Mouse (Mus musculus) limb, embryonic 10.5 days (tissue): ENCODE data around the gene Accs. TPM values are rescaled to one million over a fixed set of nuclear protein-coding genes. Genes with fewer than 3 reads are reported as not detected.

ENCODE experiments used
- DNase-seq: peaks from one replicate; pipeline ENCODE4 v3.0.0-alpha.2; 2017; ENCODE audit warnings: low spot score
- H3K27ac ChIP-seq: fragments of 300-500 bp; sonication (generic); 2 replicates; pipeline ENCODE4 v1.5.1; 2016; ENCODE audit warnings: mild to moderate bottlenecking
- H3K27me3 ChIP-seq: fragments of 300-500 bp; sonication (generic); 2 replicates; pipeline ENCODE4 v1.6.1; 2016; ENCODE audit warnings: low read depth, mild to moderate bottlenecking; ENCODE audit not compliant: poor library complexity, severe bottlenecking
- H3K36me3 ChIP-seq: fragments of 300-500 bp; sonication (generic); 2 replicates; pipeline ENCODE4 v1.6.1; 2016; ENCODE audit warnings: mild to moderate bottlenecking, moderate library complexity
- H3K4me1 ChIP-seq: fragments of 300-500 bp; sonication (generic); 2 replicates; pipeline ENCODE4 v1.6.1; 2016
- H3K4me3 ChIP-seq: fragments of 300-500 bp; sonication (generic); 2 replicates; pipeline ENCODE4 v1.5.1; 2016; ENCODE audit warnings: mild to moderate bottlenecking, moderate library complexity
- H3K9me3 ChIP-seq: fragments of 300-500 bp; sonication (generic); replicated peaks from 2 replicates; pipeline ENCODE4 v1.6.1; 2016; ENCODE audit warnings: mild to moderate bottlenecking
- WGBS: fragments of 180-500 bp; shearing (Covaris S2); methylation state at CpG from one replicate; pipeline ENCODE4 v1.1.7; 2016; 5-methylcytosine and 5-hydroxymethylcytosine counted together
- polyA plus RNA-seq: library from polyadenylated mRNA; unstranded; fragments of >200 nt; fragmentation: Nextera tagmentation; extraction: Ambion mirVana; gene quantifications from 2 replicates; pipeline ENCODE4 v1.2.1, GENCODE M21; 2016

Accs gene
- polyA plus RNA-seq = 9.3 and 10.2 TPM in 2 replicates

DNA sequence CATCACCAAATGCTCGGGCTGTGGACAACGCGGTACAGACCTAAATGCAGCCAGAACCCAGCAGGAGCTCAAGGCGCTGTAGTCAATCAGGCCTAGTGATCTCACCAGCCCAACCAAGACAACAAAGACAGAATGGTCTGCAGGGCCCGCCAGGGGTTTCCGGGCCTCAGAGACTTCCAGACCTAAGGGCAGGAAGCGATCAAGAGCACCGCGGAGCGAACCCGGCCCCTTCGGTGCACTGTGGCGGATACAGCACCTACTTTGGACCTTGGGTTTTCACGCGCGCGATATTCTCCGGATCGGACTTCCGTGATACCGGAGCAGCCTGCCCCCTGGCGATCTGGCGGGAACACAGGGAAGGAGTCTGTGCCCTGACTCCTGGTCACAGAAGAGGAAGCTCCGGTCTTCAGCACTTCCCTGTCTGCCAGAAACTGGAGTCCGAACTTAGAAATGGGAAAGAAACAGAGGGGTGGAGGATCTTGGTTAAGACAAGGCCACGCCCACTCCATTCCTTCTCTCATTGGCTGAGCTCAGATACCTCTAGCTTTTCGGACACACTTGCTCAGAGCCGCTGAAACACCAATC, at the start of gene Accs:
TSS of gene Accs (minus strand) at position 439 of the 585 bp plus-strand sequence.
- WGBS = under 1% methylated on average over 28 of the region's 28 CpGs
- H3K4me3 ChIP-seq = peak within 1 kb of the TSS; percentile 69
- peak within 1 kb of the TSS; percentile 90 for H3K27ac ChIP-seq
- no peaks in the 10 kb centered on the region for H3K9me3 ChIP-seq
- peak; percentile 84 for DNase-seq
- H3K36me3 ChIP-seq = peaks cover 32% of the 10 kb centered on the region
- H3K4me1 ChIP-seq = peaks cover 39% of the 10 kb centered on the region
- H3K27me3 ChIP-seq = no peaks in the 10 kb centered on the region

DNA sequence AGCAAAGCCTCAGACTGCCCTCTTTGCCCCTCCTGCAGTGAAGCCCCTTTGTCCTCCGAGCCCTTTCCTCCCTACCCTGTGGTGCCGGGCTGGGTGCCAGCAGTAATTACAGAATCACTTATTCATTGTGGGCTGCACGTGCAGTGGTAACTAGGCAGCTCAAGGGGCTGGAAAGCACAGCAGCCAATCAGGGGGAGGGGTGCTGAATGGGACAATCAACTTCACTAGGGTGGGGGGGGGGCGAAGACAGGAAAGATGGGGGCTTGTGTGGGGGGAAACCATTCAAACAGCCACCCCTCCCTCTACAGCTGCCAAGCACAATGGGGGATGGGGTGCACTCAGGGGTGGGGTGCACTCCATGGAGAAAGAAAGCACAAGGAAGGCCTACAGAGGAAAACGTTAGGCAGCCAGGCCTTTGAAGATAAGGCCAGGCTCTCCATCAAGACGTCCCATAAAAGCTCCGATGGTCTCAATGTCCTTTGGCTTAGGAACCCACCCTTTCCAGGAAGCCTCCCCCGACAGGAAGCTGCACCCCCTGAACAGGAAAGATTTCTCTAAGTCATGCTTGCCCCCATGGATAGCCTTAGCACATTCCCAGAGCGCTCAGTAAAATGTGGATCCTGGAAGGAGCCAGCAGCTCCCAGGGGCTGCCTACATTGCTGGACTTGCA, 42.0 kb upstream of the Accs start:
- H3K4me3 ChIP-seq = no peak overlapping the region
- H3K9me3 ChIP-seq = no peaks in the 10 kb centered on the region
- 29% methylated on average over 9 of the region's 9 CpGs for WGBS
- no peaks in the 10 kb centered on the region for H3K36me3 ChIP-seq
- peak overlapping the region; percentile 76 for H3K27ac ChIP-seq
- no peaks in the 10 kb centered on the region for H3K27me3 ChIP-seq
- DNase-seq = peak; percentile 45
- H3K4me1 ChIP-seq = peaks cover 19% of the 10 kb centered on the region

- no peaks in the 10 kb centered on the region for H3K36me3 ChIP-seq
- no peaks in the 10 kb centered on the region for H3K27me3 ChIP-seq
- no peak overlapping the region for H3K27ac ChIP-seq
- H3K4me3 ChIP-seq = no peak overlapping the region
- DNase-seq = no peak
- H3K9me3 ChIP-seq = no peaks in the 10 kb centered on the region
- 73% methylated on average over 8 of the region's 8 CpGs for WGBS
- H3K4me1 ChIP-seq = peaks cover 25% of the 10 kb centered on the region
Measured at GRCm38 (mm10) chr2:93890143-93890542, 40.4 kb upstream of the Accs start.

DNA sequence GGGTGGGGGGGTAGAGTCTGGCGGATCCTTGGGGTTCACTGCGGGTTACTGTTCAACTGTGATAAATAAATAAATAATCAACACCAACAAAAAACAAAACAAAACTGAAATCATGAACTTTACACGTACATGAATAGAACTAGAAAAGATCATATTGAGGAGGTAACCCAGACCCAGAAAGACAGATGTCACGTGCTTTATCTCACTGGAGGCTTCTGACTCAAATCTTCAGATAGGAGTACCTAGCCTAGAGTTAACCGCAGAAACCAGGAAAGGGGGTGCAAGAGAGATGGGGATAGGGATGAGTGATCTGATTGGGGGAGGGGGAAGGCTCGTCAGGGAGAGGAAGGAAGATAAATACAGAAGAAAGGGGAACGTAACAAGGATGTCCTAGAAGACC, 39.3 kb upstream of the Accs start:
- Histone ChIP-seq H3K27me3 (no peaks in the 10 kb centered on the region), H3K36me3 (no peaks in the 10 kb centered on the region), H3K27ac (no peak overlapping the region), H3K4me1 (peaks cover 25% of the 10 kb centered on the region), H3K4me3 (no peak overlapping the region), H3K9me3 (no peaks in the 10 kb centered on the region)
- WGBS = 88% methylated on average over 7 of the region's 7 CpGs
- DNase-seq = no peak

DNA sequence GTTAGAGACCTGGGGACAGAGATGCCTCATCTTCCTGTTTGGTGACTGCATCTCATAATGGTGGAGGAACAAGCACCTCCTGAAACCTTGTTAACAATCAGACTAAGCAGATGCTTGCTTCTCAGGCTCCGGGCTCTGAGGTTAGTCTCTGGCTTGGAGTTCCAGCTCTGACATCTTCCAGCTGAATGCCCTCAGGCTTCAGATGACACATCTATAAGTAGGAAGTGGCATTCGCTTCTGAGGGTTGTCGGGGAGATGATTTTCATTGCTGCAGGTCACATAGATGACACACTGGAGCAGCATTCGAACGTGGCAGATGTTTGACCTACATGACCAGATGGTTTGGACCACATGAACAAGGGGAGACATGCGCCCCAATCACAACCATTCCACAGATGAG, 38.6 kb upstream of the Accs start:
- Histone ChIP-seq H3K27ac (no peak overlapping the region), H3K4me1 (peaks cover 22% of the 10 kb centered on the region), H3K36me3 (no peaks in the 10 kb centered on the region), H3K9me3 (no peaks in the 10 kb centered on the region), H3K27me3 (no peaks in the 10 kb centered on the region), H3K4me3 (no peak overlapping the region)
- 94% methylated on average over 6 of the region's 6 CpGs for WGBS
- no peak for DNase-seq

DNA sequence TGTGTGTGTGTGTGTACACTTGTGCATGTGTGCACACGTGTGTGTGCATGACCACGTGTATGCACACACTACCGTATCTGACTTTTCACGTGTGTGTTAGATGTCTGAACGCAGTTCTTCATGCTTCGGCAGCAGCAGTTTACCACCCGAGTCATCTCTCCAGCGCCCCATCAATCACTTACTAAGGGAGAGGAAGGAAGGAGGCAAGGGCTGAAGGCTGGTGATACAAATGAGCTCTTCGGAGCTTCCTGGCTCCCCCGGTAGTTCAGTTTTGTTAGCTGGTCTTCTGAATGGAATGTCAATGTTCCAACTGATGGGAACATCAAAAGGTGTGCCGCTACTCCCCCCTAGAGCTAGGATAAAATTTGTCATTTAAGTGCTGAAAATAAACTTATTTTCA, 37.5 kb upstream of the Accs start:
- Histone ChIP-seq H3K36me3 (no peaks in the 10 kb centered on the region), H3K27ac (no peak overlapping the region), H3K4me1 (peaks cover 21% of the 10 kb centered on the region), H3K4me3 (no peak overlapping the region), H3K27me3 (no peaks in the 10 kb centered on the region), H3K9me3 (no peaks in the 10 kb centered on the region)
- no peak for DNase-seq
- 71% methylated on average over 11 of the region's 11 CpGs for WGBS

DNA sequence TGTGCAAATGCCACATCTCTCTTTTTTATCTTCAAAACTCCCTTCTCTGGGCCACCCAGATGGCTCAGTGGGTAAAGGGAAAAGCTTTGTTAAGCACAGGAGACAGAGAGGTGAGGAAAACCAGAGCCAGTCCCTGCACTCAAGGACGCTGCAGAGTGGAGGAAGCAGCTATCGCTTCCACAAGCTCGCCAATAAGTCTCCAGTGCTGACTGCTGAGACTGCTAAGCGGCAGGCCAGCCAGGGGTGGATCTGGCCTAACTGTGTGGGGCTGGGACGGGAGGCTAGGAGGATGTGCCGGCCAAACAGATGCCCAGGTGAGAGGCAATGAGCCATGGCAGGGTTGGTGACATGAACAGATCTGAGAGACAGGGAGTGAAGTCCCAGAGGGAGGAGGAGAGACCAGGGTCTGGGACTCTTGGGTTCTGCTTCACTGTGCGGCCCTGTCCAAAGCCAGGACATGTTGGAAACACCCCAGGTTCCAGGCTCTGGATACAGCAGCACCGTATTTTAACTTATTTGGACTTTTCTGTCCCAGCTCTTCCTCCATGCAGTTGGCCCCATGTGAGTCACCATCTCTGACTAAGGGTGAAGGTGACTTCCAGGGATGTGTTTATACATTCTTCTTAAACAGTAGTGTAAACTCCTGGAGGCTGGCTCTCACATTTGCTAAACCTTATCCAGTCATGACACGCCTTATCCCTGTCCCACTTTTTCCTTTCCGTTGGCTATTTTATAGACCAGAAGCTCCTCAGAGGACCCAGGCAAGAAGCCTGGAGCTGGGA, 36.5 kb upstream of the Accs start:
- Histone ChIP-seq H3K36me3 (no peaks in the 10 kb centered on the region), H3K27ac (no peak overlapping the region), H3K4me1 (peaks cover 10% of the 10 kb centered on the region), H3K4me3 (no peak overlapping the region), H3K27me3 (no peaks in the 10 kb centered on the region), H3K9me3 (no peaks in the 10 kb centered on the region)
- no peak for DNase-seq
- WGBS = 50% methylated on average over 10 of the region's 10 CpGs

DNA sequence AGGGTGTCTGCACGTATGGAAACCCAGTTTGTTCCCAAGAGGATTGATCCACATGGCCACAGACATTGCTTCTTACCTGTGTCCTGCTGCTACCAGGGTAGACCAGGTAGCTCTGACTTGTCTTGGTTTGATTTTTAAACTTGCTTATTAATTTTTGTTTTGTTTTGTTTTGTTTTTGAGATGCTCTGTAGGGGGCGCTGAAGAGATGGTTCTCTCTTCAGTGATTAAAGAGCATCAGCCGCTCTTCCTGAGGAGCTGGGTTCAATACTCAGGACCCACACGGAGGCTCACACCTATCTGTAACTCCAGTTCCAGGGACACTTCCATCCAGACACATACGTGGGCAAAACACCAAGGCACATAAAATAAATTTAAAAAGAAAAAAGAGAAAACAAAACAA, 33.3 kb upstream of the Accs start:
- Histone ChIP-seq H3K4me1 (peaks cover 6% of the 10 kb centered on the region; the same call in 1 of the 2 replicates), H3K27ac (no peak overlapping the region), H3K9me3 (no peaks in the 10 kb centered on the region), H3K36me3 (no peaks in the 10 kb centered on the region), H3K4me3 (no peak overlapping the region), H3K27me3 (no peaks in the 10 kb centered on the region)
- DNase-seq = no peak
- 55% methylated on average over 5 of the region's 5 CpGs for WGBS

GRCm38 (mm10) chr2:93881640-93882367, 32.1 kb upstream of the Accs start:
- Histone ChIP-seq H3K36me3 (no peaks in the 10 kb centered on the region), H3K27ac (no peak overlapping the region)
- 89% methylated on average over 9 of the region's 9 CpGs for WGBS

GRCm38 (mm10) chr2:93880981-93881380, 31.2 kb upstream of the Accs start:
- Histone ChIP-seq H3K4me1 (peaks cover 2% of the 10 kb centered on the region; the same call in 1 of the 2 replicates), H3K36me3 (no peaks in the 10 kb centered on the region), H3K27ac (no peak overlapping the region), H3K27me3 (no peaks in the 10 kb centered on the region), H3K4me3 (no peak overlapping the region), H3K9me3 (no peaks in the 10 kb centered on the region)
- DNase-seq = no peak
- WGBS = 84% methylated on average over 3 of the region's 3 CpGs

More at GRCm38 (mm10) chr2:93881640-93882367, 32.1 kb upstream of the Accs start:
- Histone ChIP-seq H3K27me3 (no peaks in the 10 kb centered on the region), H3K4me1 (peaks cover 6% of the 10 kb centered on the region; the same call in 1 of the 2 replicates), H3K4me3 (no peak overlapping the region), H3K9me3 (no peaks in the 10 kb centered on the region)
- DNase-seq = no peak

DNA sequence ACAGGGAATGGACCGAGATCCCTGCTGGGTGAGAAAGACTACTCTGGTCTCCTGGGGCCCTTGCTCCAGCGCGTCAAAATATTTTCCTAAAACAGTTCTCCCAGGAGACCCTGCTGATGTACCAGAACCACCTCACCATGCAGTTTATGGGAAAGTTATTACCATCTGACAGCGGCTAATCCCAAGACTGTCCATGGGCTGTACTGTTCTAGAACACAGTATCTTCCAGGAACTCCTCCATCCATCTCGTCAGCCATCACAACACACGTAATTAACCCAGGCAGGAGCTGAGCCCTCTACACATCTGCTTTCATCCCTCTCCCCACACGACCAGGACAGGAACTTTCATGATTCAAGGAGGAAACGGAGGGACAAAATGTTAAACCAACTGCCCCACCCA, 30.7 kb upstream of the Accs start:
- WGBS = 65% methylated on average over 8 of the region's 8 CpGs
- DNase-seq = no peak
- H3K4me1 ChIP-seq = no peaks in the 10 kb centered on the region
- H3K4me3 ChIP-seq = no peak overlapping the region
- no peaks in the 10 kb centered on the region for H3K36me3 ChIP-seq
- no peaks in the 10 kb centered on the region for H3K27me3 ChIP-seq
- no peak overlapping the region for H3K27ac ChIP-seq
- no peaks in the 10 kb centered on the region for H3K9me3 ChIP-seq

DNA sequence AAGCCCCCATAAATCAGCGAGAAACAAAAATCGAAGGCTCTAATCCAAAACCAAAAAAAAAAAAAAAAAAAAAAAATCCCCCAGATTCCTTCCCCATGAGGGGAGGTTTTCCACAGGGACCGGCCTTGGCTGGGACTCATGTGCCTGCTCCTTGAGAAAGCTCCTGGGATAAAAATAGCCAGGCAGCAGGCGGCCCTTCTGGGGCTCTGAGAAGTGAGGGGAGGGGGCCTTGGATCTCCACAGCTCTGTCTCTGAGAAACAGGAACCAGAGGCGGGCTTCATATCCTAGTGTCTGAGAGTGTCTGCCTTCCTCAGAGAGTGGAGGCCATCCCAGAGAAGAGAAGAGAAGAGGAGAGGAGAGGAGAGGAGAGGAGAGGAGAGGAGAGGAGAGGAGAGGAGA, 27.3 kb upstream of the Accs start:
- no peak for DNase-seq
- no peak overlapping the region for H3K4me3 ChIP-seq
- no peak overlapping the region for H3K27ac ChIP-seq
- 72% methylated on average over 5 of the region's 5 CpGs for WGBS
- H3K27me3 ChIP-seq = 0 out of 2 replicates have a peak, but pooled peaks cover 3% of the 10 kb centered on the region
- no peaks in the 10 kb centered on the region for H3K36me3 ChIP-seq
- no peaks in the 10 kb centered on the region for H3K9me3 ChIP-seq
- peaks cover 25% of the 10 kb centered on the region for H3K4me1 ChIP-seq
